Mouse (Mus musculus) lung, adult 2 months (tissue): ENCODE measurements at regions not wholly inside any gene's neighbourhood (a gene's known extent, or its start where the extent isn't known, plus 50 kb on each side); places are given as distances from the start of the nearest gene placed in this dataset.

Experiments
- CTCF ChIP-seq: fragments of 200-500 bp; IDR thresholded peaks from 2 replicates; pipeline ENCODE4 v1.5.1; 2011; ENCODE audit warnings: mild to moderate bottlenecking, low read length, control low read depth; ENCODE audit not compliant: insufficient read depth
- POLR2A ChIP-seq: fragments of 200-500 bp; IDR thresholded peaks from 2 replicates; pipeline ENCODE4 v1.6.1; 2011; ENCODE audit warnings: low read depth, mild to moderate bottlenecking, control low read depth, low read length, borderline replicate concordance; ENCODE audit errors: extremely low read depth

- no peak for TF ChIP-seq CTCF
- no peak for TF ChIP-seq POLR2A
Measured at GRCm38 (mm10) chr1:166800953-166801603, 119.4 kb upstream of the Fmo9 start.
